Mouse (Mus musculus): ENCODE measurements around the gene Hacd4.

Gene Hacd4

DNA sequence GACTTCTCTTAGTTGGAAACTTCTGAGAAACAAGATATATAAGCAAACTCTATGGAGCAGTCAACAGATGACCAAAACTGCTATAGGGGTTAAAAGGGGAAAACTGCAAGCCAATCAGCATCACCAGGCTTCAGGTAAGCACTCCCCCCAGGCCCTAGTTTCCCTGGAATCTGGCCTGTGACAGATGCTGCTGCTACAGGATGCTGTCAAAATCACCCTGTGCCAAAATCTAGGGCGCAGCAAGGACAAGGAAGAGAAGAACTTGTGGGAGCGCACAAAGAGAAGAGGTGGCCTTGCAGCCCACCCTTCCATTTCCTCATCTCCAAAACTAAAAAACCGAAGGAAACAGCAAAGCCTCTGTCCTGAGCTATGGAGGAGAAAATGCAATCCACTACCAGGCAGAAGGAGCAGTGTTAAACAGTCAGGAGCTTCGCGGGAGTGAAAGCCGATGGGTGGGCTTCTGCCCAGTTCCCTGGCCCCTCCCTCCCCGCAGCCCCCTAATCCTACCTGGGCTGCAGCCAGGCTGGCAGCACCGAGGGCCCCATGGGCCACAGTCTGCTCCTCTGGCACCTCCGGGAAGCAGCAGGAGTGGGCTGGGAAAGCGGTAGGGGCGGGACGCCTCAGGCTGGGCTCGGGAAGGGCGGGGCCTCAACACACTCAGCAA, at the start of gene Hacd4:
Gene Hacd4, minus strand, starts transcription at position 603 of the 664 bp plus-strand sequence.
- ATAC-seq (ENCODE audit: low TSS enrichment) = peak; percentile 68

DNA sequence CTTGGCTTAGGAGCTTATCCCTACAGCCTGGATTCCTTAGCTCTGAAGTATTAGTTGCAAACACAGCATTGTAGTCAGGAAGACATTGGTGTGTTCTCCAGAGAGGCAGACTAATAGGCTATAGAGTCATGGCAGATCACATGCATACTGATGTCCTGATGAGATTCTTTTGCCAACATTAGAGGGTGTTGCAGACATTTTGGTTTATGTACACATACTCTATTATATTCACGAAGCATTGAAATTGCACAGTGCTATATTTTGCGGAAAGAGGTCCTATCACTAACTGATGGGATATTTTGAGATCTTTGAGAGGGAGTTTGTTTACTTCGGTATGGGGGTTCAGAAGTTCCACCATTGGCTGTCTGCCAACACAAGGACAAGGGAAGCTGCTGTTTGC, 49.4 kb upstream of the Hacd4 start:
- ATAC-seq (ENCODE audit: low TSS enrichment) = no peak

DNA sequence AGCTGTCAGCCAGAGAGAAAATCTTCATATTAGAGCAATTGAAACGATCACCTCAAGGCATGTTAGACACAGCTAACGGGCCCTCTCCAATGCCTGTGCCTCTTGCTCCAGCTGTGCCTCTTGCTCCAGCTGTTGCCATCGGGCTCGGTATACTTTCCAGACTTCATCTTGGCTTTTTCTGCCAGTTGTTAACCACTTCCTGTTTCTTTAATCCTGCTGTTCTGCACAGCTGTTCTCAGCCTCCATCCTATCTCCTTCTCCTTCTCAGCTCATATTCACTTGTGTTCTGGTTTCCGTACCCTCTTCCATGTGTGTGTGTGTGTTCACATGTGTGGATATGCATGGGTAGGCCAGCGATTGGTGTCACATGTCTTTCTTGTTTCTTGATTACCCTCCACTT, 41.4 kb upstream of the Hacd4 start:
- ATAC-seq (ENCODE audit: low TSS enrichment) = no peak

DNA sequence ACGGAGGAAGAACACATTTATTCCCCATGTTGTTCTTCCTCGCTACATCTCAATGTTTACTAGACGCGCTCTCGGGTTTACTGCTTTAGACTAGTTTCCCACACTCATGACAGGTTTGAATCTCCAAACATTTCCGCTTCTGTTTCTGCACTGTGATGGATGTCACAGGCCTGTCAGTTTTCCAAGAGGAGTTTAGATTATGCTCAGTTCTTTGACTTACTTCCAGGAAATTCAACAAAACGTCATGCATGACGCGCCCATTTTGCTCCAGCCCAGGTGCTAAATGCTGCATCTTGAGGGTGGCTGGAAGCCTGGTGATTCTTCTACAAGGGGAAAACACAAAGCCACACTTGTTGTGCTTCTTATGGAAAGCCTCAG, 40.1 kb upstream of the Hacd4 start:
- no peak for ATAC-seq (ENCODE audit: low TSS enrichment)

DNA sequence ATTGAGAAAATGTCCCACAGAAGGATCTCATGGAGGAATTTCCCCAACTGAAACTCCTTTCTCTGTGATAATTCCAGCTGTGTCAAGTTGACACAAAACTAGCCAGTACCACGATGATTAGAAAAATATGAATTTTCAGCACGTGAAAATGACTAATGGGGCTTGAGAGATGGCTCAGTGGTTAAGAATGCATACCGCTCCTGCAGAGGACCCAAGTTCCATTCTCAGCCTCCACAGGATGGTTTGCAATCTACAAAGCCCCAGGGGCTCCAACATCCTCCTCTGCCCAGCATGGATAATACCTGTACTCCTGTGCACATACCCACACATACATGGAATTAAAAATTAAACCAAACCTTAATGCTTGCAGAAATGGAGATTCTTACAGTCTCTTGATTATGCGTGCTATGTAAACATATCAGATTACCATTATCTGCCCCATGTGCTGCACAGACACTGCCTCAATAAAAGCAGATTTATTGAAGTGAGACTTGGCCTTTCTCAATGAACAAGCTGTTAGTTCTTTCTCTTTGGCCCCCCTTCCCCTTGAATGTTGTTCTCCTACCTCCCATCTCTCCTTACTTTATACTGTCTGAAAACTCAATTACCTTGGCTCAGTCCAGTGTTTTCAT, 39.6 kb upstream of the Hacd4 start:
- ATAC-seq (ENCODE audit: low TSS enrichment) = no peak

DNA sequence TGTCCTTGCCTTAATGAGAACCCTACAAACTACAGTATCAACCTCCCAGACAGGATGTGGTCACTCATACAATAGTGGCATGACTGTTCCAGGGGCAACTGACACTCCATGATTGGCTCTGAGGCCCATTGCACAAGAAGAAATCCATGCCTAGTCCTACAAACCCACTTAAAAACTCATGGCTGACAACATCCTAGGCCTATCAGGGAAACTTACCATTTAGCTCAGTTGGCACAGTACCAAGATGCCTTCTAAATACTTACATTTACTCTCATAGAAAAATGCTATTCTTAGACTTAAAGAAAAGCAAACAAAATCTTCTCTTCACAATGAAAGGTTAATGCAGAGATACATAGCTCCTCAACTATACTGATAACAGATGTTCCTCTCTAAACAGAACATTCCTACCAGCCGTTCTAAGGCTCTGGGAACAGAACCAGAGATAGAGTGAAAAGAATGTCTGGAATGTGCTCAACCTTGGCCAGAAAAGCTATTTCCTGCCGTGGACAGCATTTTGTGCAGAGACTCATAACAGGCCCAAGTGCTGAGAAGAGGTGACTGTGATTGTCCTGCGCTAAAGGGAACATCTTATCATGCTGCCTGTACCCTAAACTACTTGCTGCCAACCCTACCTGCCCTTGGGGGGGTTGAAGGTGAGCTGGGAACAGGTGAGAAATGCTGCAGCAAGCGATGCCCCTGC, 37.9 kb upstream of the Hacd4 start:
- peak; percentile 74 for ATAC-seq (ENCODE audit: low TSS enrichment)

DNA sequence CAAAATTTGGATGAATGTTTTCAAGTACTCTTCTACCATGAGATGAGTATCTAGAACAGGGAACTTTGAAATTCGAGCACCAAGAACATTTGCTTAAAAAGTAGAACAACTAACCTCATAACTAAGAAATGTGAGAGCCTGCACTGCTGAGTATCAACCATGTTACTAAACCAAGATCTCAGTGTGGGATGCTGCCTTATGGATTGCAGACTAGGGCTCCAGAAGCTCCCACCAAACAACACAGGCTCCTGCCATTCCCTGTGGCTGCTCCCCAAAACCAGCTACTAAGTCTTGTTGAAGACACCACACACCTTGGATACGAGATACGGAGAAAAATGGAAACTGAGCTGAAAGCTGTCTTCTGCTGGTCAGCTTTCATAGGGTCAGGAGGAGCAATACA, 37.4 kb upstream of the Hacd4 start:
- peak; percentile 96 for ATAC-seq (ENCODE audit: low TSS enrichment)

DNA sequence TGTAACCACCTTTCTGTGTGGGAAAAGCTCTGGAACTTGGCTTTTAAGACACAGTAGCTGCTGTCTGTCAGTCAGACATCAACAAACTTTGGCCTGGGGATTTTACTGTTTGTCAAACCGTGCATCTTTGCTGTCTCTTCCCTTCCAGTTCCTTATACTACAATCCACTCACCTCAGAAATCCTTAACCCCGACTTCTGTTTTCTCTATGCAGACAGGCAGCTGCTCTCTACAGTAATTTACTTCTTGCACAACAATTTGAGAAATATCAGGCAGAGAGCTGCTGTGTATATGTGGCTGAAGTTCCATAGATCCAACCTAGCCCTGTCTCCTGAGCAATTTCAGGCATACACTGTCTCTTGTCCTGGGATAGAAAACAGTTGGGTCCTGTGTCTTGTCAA, 32.8 kb upstream of the Hacd4 start:
- ATAC-seq (ENCODE audit: low TSS enrichment) = no peak

DNA sequence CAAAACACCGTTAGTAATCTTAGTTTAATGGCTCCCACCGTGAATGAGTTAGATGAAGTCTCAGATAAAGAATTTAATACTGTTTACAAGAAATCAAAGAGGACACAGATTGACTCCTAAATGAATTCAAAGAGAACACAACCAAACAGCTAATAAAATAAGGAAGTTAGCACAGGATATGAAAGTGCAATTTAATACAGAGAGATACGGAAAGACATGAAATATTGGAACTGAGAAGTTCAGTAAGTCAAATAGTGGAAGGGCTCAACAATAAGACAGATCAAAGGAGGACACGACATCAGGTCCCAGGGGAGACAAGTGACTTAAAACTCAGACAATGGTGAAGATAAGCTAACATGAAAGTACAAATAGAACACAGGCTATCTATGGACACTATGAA, 25.8 kb upstream of the Hacd4 start:
- ATAC-seq (ENCODE audit: low TSS enrichment) = no peak

DNA sequence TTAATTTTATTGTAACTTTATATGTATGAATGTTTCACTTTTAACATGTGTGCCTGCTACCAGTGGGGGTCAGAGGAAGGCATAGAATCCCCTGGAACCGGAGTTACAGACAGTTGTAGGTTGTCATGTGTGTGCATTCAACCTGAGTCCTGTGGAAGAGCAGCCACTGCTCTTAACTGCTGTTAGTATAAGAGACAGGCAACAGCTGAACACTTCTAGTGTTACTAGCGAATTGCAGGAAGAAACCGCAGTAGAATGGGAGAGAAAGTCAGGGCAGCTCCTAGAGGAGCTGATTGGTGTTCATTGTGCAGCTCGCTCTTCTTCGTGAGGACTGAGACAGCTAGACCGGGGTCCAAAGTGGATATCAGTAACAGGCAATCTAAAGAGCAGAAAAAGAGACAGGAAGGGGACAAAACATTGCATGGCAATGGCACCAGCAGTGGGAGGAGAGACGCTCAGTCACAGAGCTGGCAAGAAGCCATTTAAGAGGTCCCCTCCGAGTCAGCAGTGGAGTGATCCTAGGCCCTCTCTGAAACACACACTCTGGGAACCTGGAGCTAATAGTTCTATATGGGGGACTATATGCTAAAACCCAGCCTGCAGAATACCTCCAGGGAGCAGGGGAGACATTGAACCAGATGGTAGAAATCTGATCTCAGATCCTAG, 24.4 kb upstream of the Hacd4 start:
- ATAC-seq (ENCODE audit: low TSS enrichment) = no peak

DNA sequence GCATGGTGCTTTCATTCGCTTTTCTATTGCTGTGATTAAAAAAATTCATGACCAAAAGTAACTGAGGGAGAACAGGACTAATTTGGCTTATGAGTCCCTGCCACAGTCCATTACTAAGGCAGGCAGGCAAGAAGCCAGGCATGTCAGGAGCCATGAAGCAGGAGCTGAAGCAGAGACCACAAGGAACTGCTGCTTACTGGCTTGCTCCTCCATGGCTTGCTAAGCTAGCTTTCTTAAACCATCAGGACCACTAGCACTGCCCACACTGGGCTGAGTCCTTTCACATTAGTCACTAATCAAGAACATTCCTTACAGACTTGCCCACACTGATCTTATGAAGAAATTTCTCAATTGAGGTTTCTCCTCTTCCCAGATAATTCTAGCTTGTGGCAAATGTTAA, 23.8 kb upstream of the Hacd4 start:
- no peak for ATAC-seq (ENCODE audit: low TSS enrichment)

DNA sequence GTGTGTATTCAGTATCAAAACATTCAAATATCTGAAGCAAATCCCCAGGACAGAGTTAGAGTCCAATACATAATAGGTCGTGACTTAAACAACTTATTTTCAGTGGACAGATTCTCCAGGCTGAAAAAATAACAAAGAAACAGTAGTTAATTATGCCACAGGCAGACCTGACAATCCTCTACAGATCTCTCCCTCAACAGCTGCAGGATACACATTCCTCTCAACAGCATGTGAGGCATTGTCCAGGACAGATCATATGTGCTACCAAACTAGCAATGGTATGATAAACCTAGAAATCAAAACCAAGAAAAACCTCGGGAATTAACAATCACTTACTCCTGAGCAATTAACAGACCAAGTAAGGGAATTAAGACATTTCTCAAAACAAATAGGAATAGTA, 22.6 kb upstream of the Hacd4 start:
- ATAC-seq (ENCODE audit: low TSS enrichment) = no peak

DNA sequence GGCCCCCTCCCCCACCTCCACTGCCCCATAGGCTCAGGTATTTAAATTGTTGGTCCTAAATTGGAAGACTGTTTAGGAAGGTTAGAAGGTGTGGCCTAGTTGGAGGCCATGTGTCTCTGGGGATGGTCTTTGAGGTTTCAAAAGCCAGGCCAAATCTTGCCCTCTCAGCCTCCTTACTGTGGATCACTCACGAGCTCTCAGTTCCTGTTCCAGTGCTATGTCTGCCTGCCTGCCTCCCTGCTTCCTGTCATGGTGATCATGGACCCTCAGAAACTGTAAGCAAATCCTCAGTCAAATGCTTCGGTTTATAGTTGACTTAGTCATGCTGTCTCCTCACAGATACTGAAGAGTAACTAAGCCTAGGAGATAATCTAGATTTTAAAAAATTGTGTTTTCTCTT, 19.9 kb upstream of the Hacd4 start:
- ATAC-seq (ENCODE audit: low TSS enrichment) = no peak

DNA sequence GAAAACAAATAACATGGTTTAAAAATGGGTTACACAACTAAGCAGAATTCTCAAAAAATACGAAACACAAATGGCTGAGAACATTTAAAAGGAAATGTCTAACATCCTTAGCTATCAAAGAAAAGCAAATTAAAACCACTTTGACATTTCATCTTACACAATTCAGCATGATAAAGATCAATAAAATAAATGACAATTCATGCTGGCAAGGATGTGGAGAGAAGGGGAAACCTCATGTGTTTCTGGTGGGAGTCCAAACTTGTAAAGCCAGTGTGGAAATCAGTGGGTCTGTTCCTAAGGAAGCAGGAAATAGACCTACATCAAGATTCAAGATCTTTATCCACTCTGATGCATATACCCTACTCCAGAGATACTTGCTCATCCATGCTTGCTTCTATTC, 19.4 kb upstream of the Hacd4 start:
- ATAC-seq (ENCODE audit: low TSS enrichment) = no peak

DNA sequence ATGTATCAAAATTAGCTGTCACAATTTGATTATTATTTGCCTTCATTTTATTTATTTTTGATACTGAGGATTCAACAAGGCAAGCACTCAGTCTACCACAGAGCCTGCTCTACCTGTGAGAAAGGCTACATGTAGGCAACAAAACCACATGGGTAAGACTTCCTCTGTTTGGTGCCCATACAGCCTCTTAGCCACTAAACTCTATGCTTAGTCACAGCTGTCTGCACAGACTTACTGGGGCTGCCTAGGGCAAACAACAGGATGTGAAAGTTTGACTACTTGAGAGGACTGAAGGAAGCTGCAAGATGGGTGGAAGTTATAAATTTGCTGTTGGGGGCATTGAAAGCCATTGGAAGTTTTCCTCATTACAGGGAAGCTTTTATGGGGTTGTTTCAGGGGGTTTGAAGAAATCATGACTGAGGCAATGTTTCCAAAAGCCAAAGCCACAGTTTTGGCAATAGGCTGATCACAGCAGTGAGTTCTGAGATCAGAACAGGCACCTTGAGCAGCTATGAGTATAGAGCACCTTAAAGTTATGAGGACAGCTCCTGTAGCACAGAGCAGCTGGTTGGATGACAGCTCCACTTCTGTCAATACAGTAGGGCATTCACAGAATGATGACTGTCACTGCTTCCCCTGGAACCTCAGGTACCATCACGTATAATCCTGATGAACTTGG, 11.5 kb upstream of the Hacd4 start:
- ATAC-seq (ENCODE audit: low TSS enrichment) = no peak

DNA sequence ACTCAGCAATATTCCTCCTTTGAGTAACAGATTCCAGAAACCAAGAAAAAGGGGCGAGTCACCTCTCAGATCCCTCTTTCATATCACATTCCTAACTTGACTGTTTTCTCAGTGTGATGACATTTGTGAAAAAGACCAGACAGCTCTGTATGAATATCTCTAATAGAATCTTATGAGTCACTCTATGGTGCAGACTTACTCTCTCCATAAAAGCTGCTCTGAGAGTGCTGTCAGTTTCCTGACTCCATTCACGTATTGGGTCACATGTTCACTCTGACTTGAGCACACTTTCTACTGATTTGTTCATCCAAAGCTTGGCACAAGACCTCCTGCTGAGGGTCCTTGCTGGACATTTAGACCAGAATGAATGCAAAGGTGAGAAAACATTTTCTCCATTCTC, 10.2 kb upstream of the Hacd4 start:
- no peak for ATAC-seq (ENCODE audit: low TSS enrichment)

DNA sequence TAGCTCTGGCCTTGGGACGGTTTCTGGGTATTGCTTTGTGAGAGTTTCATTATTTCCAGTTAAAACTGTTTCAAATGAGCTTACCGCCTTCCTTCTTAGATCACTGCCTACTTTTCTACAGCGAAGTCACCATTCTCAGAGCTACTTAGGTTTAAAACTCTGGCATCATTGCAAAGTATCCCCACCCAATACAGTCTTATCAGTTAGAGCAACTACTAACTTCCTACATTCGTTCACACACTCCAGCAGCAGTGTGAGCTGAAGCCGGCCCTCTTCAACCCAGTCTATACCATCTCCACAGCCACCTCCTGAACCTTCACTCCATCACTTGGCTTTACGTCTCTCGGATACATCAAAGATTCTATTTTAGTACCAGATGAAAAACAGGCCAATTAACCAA, 2.1 kb upstream of the Hacd4 start:
- ATAC-seq (ENCODE audit: low TSS enrichment) = no peak

DNA sequence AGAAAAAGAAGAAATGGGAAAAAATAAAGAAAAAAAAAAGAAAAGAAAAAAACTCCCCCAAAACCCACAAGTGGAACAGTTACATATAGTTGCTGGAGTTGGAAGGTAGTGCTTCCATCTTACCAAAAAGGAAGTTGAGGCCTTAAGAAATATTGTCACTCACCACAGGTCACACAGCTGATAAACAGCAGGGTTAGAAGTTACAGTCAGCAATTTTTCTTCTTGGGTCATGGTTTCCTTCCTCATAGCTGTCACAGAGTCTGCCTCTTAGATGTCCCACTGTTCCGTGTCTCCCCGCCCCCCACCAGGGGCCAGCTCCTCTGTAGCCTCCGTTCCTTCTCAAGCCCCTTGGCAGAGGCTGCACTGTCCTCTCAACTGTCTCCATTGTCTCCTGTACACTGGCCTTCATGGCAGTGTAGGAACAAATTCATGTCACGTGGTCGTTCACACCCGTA, 968 bp upstream of the Hacd4 start:
- no peak for ATAC-seq (ENCODE audit: low TSS enrichment)

DNA sequence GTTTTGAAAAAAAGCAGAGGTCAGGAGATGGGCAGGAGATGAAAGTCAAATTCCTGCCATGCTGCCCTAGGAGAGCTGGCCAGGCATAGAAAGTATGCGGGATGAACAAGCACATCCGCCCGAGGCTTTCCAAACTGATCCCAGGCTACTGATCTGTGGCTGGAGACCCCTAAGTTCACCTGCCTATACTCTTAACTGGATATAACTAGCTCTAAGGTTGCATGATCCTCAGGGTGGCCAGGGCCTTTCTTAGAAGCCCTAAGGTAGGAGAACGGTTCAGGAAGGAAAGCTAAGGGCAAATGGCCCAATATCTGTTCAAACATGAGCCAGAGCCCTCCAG, 232 bp upstream of the Hacd4 start:
- ATAC-seq (ENCODE audit: low TSS enrichment) = no peak

DNA sequence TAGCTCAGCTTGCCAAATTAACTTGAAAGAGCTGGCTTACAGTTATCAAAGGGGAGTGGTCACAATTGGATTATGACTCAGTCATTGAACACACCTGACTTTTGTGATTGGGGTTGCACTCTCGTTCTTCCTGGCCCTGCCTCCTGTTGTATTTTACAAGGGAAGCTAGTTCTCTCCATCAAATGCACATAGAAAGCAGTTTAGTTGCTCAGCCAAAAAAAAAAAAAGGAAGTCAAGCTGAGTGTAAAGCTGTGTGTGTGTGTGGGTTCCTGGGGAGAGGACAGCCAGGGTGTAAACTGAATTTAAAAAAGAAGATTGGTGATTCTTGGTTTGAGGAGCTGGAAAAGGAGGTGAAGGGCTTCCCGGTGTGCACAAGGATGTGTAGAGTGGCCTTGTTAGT, 811 bp downstream of the Hacd4 start:
- no peak for ATAC-seq (ENCODE audit: low TSS enrichment)

DNA sequence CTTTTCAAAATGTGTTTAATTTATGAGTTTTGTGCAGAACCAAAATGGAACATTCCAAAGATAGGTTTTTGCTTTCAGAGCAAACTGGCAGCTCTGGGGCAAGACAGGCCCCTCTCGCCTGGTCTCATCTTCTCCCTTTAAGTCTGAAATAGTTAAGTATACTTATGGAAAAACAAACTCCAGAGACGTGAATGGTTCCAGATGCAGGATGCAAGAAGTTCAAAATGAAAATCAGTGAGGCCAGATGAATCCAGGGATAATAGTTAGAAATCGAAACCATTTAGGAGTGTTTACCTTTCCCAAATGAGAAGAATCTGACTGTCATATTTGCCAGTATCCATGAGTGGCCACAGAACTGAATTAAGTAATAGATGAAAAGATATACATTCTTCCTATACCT, 1.6 kb downstream of the Hacd4 start:
- no peak for ATAC-seq (ENCODE audit: low TSS enrichment)

DNA sequence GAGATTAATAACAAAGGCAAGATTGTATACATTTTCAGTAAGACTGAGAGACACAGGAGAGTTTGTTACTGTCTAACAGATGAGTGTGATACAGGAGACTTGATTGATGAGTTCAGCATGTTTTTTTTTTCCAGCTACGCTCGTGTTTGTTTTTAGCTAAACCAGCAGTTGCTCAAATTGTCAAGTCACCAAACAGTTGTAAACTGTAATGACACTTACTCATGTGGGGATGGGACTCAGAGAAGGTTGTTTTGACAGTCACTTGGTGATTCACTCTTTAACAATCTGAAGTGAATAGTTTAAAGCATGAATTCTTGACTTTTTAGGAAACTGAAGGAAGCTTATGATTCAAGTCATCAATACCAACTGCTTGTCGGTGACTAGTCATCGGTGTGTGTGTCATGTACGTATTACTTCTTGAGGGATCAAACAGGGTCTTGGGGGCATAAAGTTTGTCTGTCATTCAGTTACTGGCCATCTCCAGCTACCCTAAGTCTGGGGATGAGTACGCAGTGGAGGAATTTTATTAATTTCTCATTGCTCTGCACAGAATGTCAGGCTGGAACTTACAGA, 2.0 kb downstream of the Hacd4 start:
- no peak for ATAC-seq (ENCODE audit: low TSS enrichment)

Measured in frontal cortex, adult (tissue).